Mouse (Mus musculus): ENCODE measurements around the gene a.

a gene

GRCm38 (mm10) chr2:154813426-154813825, 22.2 kb downstream of the a start:
- TF ChIP-seq CTCF (conservative IDR thresholded peaks at IDR 0.05; ENCODE audit: low read length) (no peak), POU5F1 (IDR thresholded peaks at IDR 0.05; ENCODE audit: borderline replicate concordance, low read length) (no peak), NANOG (IDR thresholded peaks at IDR 0.05; ENCODE audit: borderline replicate concordance, low read length) (no peak)
- Histone ChIP-seq H3K27me3 (ENCODE audit: insufficient read depth, low read length) (no peaks in the 10 kb centered on the region), H3K36me3 (ENCODE audit: insufficient read depth, low read length) (peaks cover 12% of the 10 kb centered on the region), H3K9me3 (ENCODE audit: low read length) (no peaks in the 10 kb centered on the region; the same call in 1 of the 2 replicates), H3K4me1 (replicated peaks; ENCODE audit: low read depth, low read length) (peaks cover 48% of the 10 kb centered on the region), H3K4me3 (replicated peaks; ENCODE audit: low read length) (no peak overlapping the region)

GRCm38 (mm10) chr2:154817089-154817488, 25.9 kb downstream of the a start:
- H3K27me3 ChIP-seq (ENCODE audit: insufficient read depth, low read length) = no peaks in the 10 kb centered on the region

GRCm38 (mm10) chr2:154817788-154818187, 26.6 kb downstream of the a start:
- TF ChIP-seq NANOG (IDR thresholded peaks at IDR 0.05; ENCODE audit: borderline replicate concordance, low read length) = no peak
- TF ChIP-seq CTCF (conservative IDR thresholded peaks at IDR 0.05; ENCODE audit: low read length) = peak; percentile 23
- TF ChIP-seq POU5F1 (IDR thresholded peaks at IDR 0.05; ENCODE audit: borderline replicate concordance, low read length) = no peak
- Histone ChIP-seq H3K4me3 (replicated peaks; ENCODE audit: low read length) (no peak overlapping the region), H3K9me3 (ENCODE audit: low read length) (no peaks in the 10 kb centered on the region), H3K4me1 (replicated peaks; ENCODE audit: low read depth, low read length) (peaks cover 74% of the 10 kb centered on the region), H3K36me3 (ENCODE audit: insufficient read depth, low read length) (peaks cover 16% of the 10 kb centered on the region), H3K27me3 (ENCODE audit: insufficient read depth, low read length) (no peaks in the 10 kb centered on the region)

More at GRCm38 (mm10) chr2:154817089-154817488, 25.9 kb downstream of the a start:
- H3K9me3 ChIP-seq (ENCODE audit: low read length) = no peaks in the 10 kb centered on the region
- peaks cover 12% of the 10 kb centered on the region for H3K36me3 ChIP-seq (ENCODE audit: insufficient read depth, low read length)
- peaks cover 79% of the 10 kb centered on the region for H3K4me1 ChIP-seq (replicated peaks; ENCODE audit: low read depth, low read length)
- TF ChIP-seq POU5F1 (IDR thresholded peaks at IDR 0.05; ENCODE audit: borderline replicate concordance, low read length) (no peak), CTCF (conservative IDR thresholded peaks at IDR 0.05; ENCODE audit: low read length) (no peak), NANOG (IDR thresholded peaks at IDR 0.05; ENCODE audit: borderline replicate concordance, low read length) (no peak)
- H3K4me3 ChIP-seq (replicated peaks; ENCODE audit: low read length) = no peak overlapping the region

- no peak overlapping the region for H3K4me3 ChIP-seq (replicated peaks; ENCODE audit: low read length)
- H3K4me1 ChIP-seq (replicated peaks; ENCODE audit: low read depth, low read length) = peaks cover 73% of the 10 kb centered on the region
- H3K36me3 ChIP-seq (ENCODE audit: insufficient read depth, low read length) = peaks cover 17% of the 10 kb centered on the region
- TF ChIP-seq CTCF (conservative IDR thresholded peaks at IDR 0.05; ENCODE audit: low read length) (no peak), POU5F1 (IDR thresholded peaks at IDR 0.05; ENCODE audit: borderline replicate concordance, low read length) (no peak), NANOG (IDR thresholded peaks at IDR 0.05; ENCODE audit: borderline replicate concordance, low read length) (no peak)
- H3K27me3 ChIP-seq (ENCODE audit: insufficient read depth, low read length) = no peaks in the 10 kb centered on the region
- no peaks in the 10 kb centered on the region for H3K9me3 ChIP-seq (ENCODE audit: low read length)
These were observed 27.4 kb downstream of the a start for GRCm38 (mm10) chr2:154818599-154818998.

- Histone ChIP-seq H3K4me3 (replicated peaks; ENCODE audit: low read length) (no peak overlapping the region), H3K4me1 (replicated peaks; ENCODE audit: low read depth, low read length) (peaks cover 63% of the 10 kb centered on the region), H3K36me3 (ENCODE audit: insufficient read depth, low read length) (peaks cover 20% of the 10 kb centered on the region), H3K27me3 (ENCODE audit: insufficient read depth, low read length) (no peaks in the 10 kb centered on the region), H3K9me3 (ENCODE audit: low read length) (no peaks in the 10 kb centered on the region)
- no peak for TF ChIP-seq NANOG (IDR thresholded peaks at IDR 0.05; ENCODE audit: borderline replicate concordance, low read length)
These were observed 29.1 kb downstream of the a start for GRCm38 (mm10) chr2:154820346-154820745.

GRCm38 (mm10) chr2:154826054-154826538, 34.9 kb downstream of the a start:
- H3K9me3 ChIP-seq (ENCODE audit: low read length) = no peaks in the 10 kb centered on the region
- H3K36me3 ChIP-seq (ENCODE audit: insufficient read depth, low read length) = peaks cover 61% of the 10 kb centered on the region
- no peak for TF ChIP-seq POU5F1 (IDR thresholded peaks at IDR 0.05; ENCODE audit: borderline replicate concordance, low read length)
- TF ChIP-seq CTCF (conservative IDR thresholded peaks at IDR 0.05; ENCODE audit: low read length) = no peak
- TF ChIP-seq NANOG (IDR thresholded peaks at IDR 0.05; ENCODE audit: borderline replicate concordance, low read length) = no peak
- H3K4me3 ChIP-seq (replicated peaks; ENCODE audit: low read length) = no peak overlapping the region
- peaks cover 35% of the 10 kb centered on the region for H3K4me1 ChIP-seq (replicated peaks; ENCODE audit: low read depth, low read length)
- H3K27me3 ChIP-seq (ENCODE audit: insufficient read depth, low read length) = no peaks in the 10 kb centered on the region

- no peaks in the 10 kb centered on the region for H3K9me3 ChIP-seq (ENCODE audit: low read length)
- no peak for TF ChIP-seq POU5F1 (IDR thresholded peaks at IDR 0.05; ENCODE audit: borderline replicate concordance, low read length)
- no peak for TF ChIP-seq NANOG (IDR thresholded peaks at IDR 0.05; ENCODE audit: borderline replicate concordance, low read length)
- no peak for TF ChIP-seq CTCF (conservative IDR thresholded peaks at IDR 0.05; ENCODE audit: low read length)
- peaks cover 64% of the 10 kb centered on the region for H3K36me3 ChIP-seq (ENCODE audit: insufficient read depth, low read length)
- no peak overlapping the region for H3K4me3 ChIP-seq (replicated peaks; ENCODE audit: low read length)
- no peaks in the 10 kb centered on the region for H3K27me3 ChIP-seq (ENCODE audit: insufficient read depth, low read length)
- peaks cover 38% of the 10 kb centered on the region for H3K4me1 ChIP-seq (replicated peaks; ENCODE audit: low read depth, low read length)
These were observed 36.3 kb downstream of the a start for GRCm38 (mm10) chr2:154827521-154827920.

- H3K36me3 ChIP-seq (ENCODE audit: insufficient read depth, low read length) = peaks cover 63% of the 10 kb centered on the region
- peaks cover 63% of the 10 kb centered on the region for H3K4me1 ChIP-seq (replicated peaks; ENCODE audit: low read depth, low read length)
- no peak overlapping the region for H3K4me3 ChIP-seq (replicated peaks; ENCODE audit: low read length)
- TF ChIP-seq CTCF (conservative IDR thresholded peaks at IDR 0.05; ENCODE audit: low read length) = no peak
- TF ChIP-seq POU5F1 (IDR thresholded peaks at IDR 0.05; ENCODE audit: borderline replicate concordance, low read length) = no peak
- TF ChIP-seq NANOG (IDR thresholded peaks at IDR 0.05; ENCODE audit: borderline replicate concordance, low read length) = no peak
- H3K27me3 ChIP-seq (ENCODE audit: insufficient read depth, low read length) = no peaks in the 10 kb centered on the region
- H3K9me3 ChIP-seq (ENCODE audit: low read length) = no peaks in the 10 kb centered on the region
These were observed 41.3 kb downstream of the a start for GRCm38 (mm10) chr2:154832471-154832870.

All from E14TG2a.4 (cell line).